Mouse (Mus musculus): ENCODE results near the gene Egf. TPM values are rescaled to one million over a fixed set of nuclear protein-coding genes. Genes with fewer than 3 reads are reported as not detected.

The Egf gene
- polyA plus RNA-seq, 1 experiment from 2014 or later, result 2.0 TPM

- Histone ChIP-seq H3K36me3 (ENCODE audit: control insufficient read depth, insufficient read depth, low read length) (no peaks in the 10 kb centered on the region), H3K9me3 (ENCODE audit: control insufficient read depth, low read depth, low read length) (no peaks in the 10 kb centered on the region), H3K27ac (ENCODE audit: low read length) (no peak overlapping the region), H3K4me3 (ENCODE audit: low read depth, low read length) (no peak overlapping the region), H3K4me2 (replicated peaks; ENCODE audit: low read depth, low read length) (no peak overlapping the region), H3K27me3 (ENCODE audit: control insufficient read depth, insufficient read depth, low read length) (no peaks in the 10 kb centered on the region), H3K9ac (replicated peaks; ENCODE audit: low read depth, low read length) (no peak overlapping the region), H3K4me1 (ENCODE audit: control insufficient read depth, insufficient read depth, low read length) (no peaks in the 10 kb centered on the region)
- 66% methylated on average over 4 of the region's 4 CpGs for WGBS
- ATAC-seq (ENCODE audit: insufficient number of reproducible peaks, insufficient read depth, low FRiP score, low read depth), result no peak
Measured at GRCm38 (mm10) chr3:129656540-129656939, 98.6 kb downstream of the Egf start.

GRCm38 (mm10) chr3:129652476-129652875 lies 102.6 kb downstream of the Egf start:
- H3K4me2 ChIP-seq (replicated peaks; ENCODE audit: low read depth, low read length), result no peak overlapping the region
- no peaks in the 10 kb centered on the region for H3K9me3 ChIP-seq (ENCODE audit: control insufficient read depth, low read depth, low read length)
- no peak for ATAC-seq (ENCODE audit: insufficient number of reproducible peaks, insufficient read depth, low FRiP score, low read depth)
- no peaks in the 10 kb centered on the region for H3K4me1 ChIP-seq (ENCODE audit: control insufficient read depth, insufficient read depth, low read length)
- H3K36me3 ChIP-seq (ENCODE audit: control insufficient read depth, insufficient read depth, low read length), result no peaks in the 10 kb centered on the region
- no peak overlapping the region for H3K27ac ChIP-seq (ENCODE audit: low read length)
- no peaks in the 10 kb centered on the region for H3K27me3 ChIP-seq (ENCODE audit: control insufficient read depth, insufficient read depth, low read length)
- WGBS, result 95% methylated on average over 4 of the region's 4 CpGs
- H3K9ac ChIP-seq (replicated peaks; ENCODE audit: low read depth, low read length), result no peak overlapping the region
- H3K4me3 ChIP-seq (ENCODE audit: low read depth, low read length), result no peak overlapping the region

GRCm38 (mm10) chr3:129651765-129652164 lies 103.4 kb downstream of the Egf start:
- no peak overlapping the region for H3K9ac ChIP-seq (replicated peaks; ENCODE audit: low read depth, low read length)
- no peak overlapping the region for H3K4me3 ChIP-seq (ENCODE audit: low read depth, low read length)

GRCm38 (mm10) chr3:129650931-129651330 lies 104.2 kb downstream of the Egf start:
- Histone ChIP-seq H3K4me1 (ENCODE audit: control insufficient read depth, insufficient read depth, low read length) (no peaks in the 10 kb centered on the region), H3K4me2 (replicated peaks; ENCODE audit: low read depth, low read length) (no peak overlapping the region), H3K27me3 (ENCODE audit: control insufficient read depth, insufficient read depth, low read length) (no peaks in the 10 kb centered on the region), H3K9me3 (ENCODE audit: control insufficient read depth, low read depth, low read length) (no peaks in the 10 kb centered on the region), H3K27ac (ENCODE audit: low read length) (no peak overlapping the region), H3K36me3 (ENCODE audit: control insufficient read depth, insufficient read depth, low read length) (no peaks in the 10 kb centered on the region), H3K9ac (replicated peaks; ENCODE audit: low read depth, low read length) (no peak overlapping the region), H3K4me3 (ENCODE audit: low read depth, low read length) (no peak overlapping the region)
- 34% methylated on average over 1 of the region's 1 CpGs for WGBS
- no peak for ATAC-seq (ENCODE audit: insufficient number of reproducible peaks, insufficient read depth, low FRiP score, low read depth)

More at GRCm38 (mm10) chr3:129651765-129652164, 103.4 kb downstream of the Egf start:
- Histone ChIP-seq H3K27me3 (ENCODE audit: control insufficient read depth, insufficient read depth, low read length) (no peaks in the 10 kb centered on the region), H3K4me2 (replicated peaks; ENCODE audit: low read depth, low read length) (no peak overlapping the region), H3K4me1 (ENCODE audit: control insufficient read depth, insufficient read depth, low read length) (no peaks in the 10 kb centered on the region), H3K9me3 (ENCODE audit: control insufficient read depth, low read depth, low read length) (no peaks in the 10 kb centered on the region), H3K36me3 (ENCODE audit: control insufficient read depth, insufficient read depth, low read length) (no peaks in the 10 kb centered on the region), H3K27ac (ENCODE audit: low read length) (no peak overlapping the region)
- WGBS, result 87% methylated on average over 8 of the region's 8 CpGs
- no peak for ATAC-seq (ENCODE audit: insufficient number of reproducible peaks, insufficient read depth, low FRiP score, low read depth)

GRCm38 (mm10) chr3:129650293-129650612 lies 104.9 kb downstream of the Egf start:
- H3K36me3 ChIP-seq (ENCODE audit: control insufficient read depth, insufficient read depth, low read length), result no peaks in the 10 kb centered on the region

GRCm38 (mm10) chr3:129649586-129650292 lies 105.4 kb downstream of the Egf start:
- Histone ChIP-seq H3K27ac (ENCODE audit: low read length) (no peak overlapping the region), H3K4me1 (ENCODE audit: control insufficient read depth, insufficient read depth, low read length) (no peaks in the 10 kb centered on the region), H3K9me3 (ENCODE audit: control insufficient read depth, low read depth, low read length) (no peaks in the 10 kb centered on the region), H3K4me3 (ENCODE audit: low read depth, low read length) (no peak overlapping the region), H3K9ac (replicated peaks; ENCODE audit: low read depth, low read length) (no peak overlapping the region), H3K27me3 (ENCODE audit: control insufficient read depth, insufficient read depth, low read length) (no peaks in the 10 kb centered on the region), H3K4me2 (replicated peaks; ENCODE audit: low read depth, low read length) (no peak overlapping the region), H3K36me3 (ENCODE audit: control insufficient read depth, insufficient read depth, low read length) (no peaks in the 10 kb centered on the region)
- ATAC-seq (ENCODE audit: insufficient number of reproducible peaks, insufficient read depth, low FRiP score, low read depth), result no peak
- whole genome bisulfite sequencing, result 66% methylated on average over 8 of the region's 8 CpGs

More at GRCm38 (mm10) chr3:129650293-129650612, 104.9 kb downstream of the Egf start:
- H3K27ac ChIP-seq (ENCODE audit: low read length), result no peak overlapping the region
- H3K4me3 ChIP-seq (ENCODE audit: low read depth, low read length), result no peak overlapping the region
- ATAC-seq (ENCODE audit: insufficient number of reproducible peaks, insufficient read depth, low FRiP score, low read depth), result no peak
- no peak overlapping the region for H3K4me2 ChIP-seq (replicated peaks; ENCODE audit: low read depth, low read length)
- H3K4me1 ChIP-seq (ENCODE audit: control insufficient read depth, insufficient read depth, low read length), result no peaks in the 10 kb centered on the region
- no peaks in the 10 kb centered on the region for H3K9me3 ChIP-seq (ENCODE audit: control insufficient read depth, low read depth, low read length)
- no peak overlapping the region for H3K9ac ChIP-seq (replicated peaks; ENCODE audit: low read depth, low read length)
- no peaks in the 10 kb centered on the region for H3K27me3 ChIP-seq (ENCODE audit: control insufficient read depth, insufficient read depth, low read length)

GRCm38 (mm10) chr3:129648598-129648997 lies 106.5 kb downstream of the Egf start:
- no peaks in the 10 kb centered on the region for H3K4me1 ChIP-seq (ENCODE audit: control insufficient read depth, insufficient read depth, low read length)
- H3K27me3 ChIP-seq (ENCODE audit: control insufficient read depth, insufficient read depth, low read length), result no peaks in the 10 kb centered on the region
- H3K4me3 ChIP-seq (ENCODE audit: low read depth, low read length), result no peak overlapping the region
- H3K36me3 ChIP-seq (ENCODE audit: control insufficient read depth, insufficient read depth, low read length), result no peaks in the 10 kb centered on the region
- H3K9ac ChIP-seq (replicated peaks; ENCODE audit: low read depth, low read length), result no peak overlapping the region
- 75% methylated on average over 5 of the region's 5 CpGs for WGBS
- no peak for ATAC-seq (ENCODE audit: insufficient number of reproducible peaks, insufficient read depth, low FRiP score, low read depth)
- H3K4me2 ChIP-seq (replicated peaks; ENCODE audit: low read depth, low read length), result no peak overlapping the region
- no peaks in the 10 kb centered on the region for H3K9me3 ChIP-seq (ENCODE audit: control insufficient read depth, low read depth, low read length)
- no peak overlapping the region for H3K27ac ChIP-seq (ENCODE audit: low read length)

GRCm38 (mm10) chr3:129647312-129647711 lies 107.8 kb downstream of the Egf start:
- no peaks in the 10 kb centered on the region for H3K36me3 ChIP-seq (ENCODE audit: control insufficient read depth, insufficient read depth, low read length)
- no peak overlapping the region for H3K4me3 ChIP-seq (ENCODE audit: low read depth, low read length)
- no peaks in the 10 kb centered on the region for H3K4me1 ChIP-seq (ENCODE audit: control insufficient read depth, insufficient read depth, low read length)
- H3K27me3 ChIP-seq (ENCODE audit: control insufficient read depth, insufficient read depth, low read length), result no peaks in the 10 kb centered on the region
- 91% methylated on average over 10 of the region's 10 CpGs for WGBS
- ATAC-seq (ENCODE audit: insufficient number of reproducible peaks, insufficient read depth, low FRiP score, low read depth), result no peak
- no peak overlapping the region for H3K9ac ChIP-seq (replicated peaks; ENCODE audit: low read depth, low read length)
- no peaks in the 10 kb centered on the region for H3K9me3 ChIP-seq (ENCODE audit: control insufficient read depth, low read depth, low read length)
- no peak overlapping the region for H3K4me2 ChIP-seq (replicated peaks; ENCODE audit: low read depth, low read length)
- H3K27ac ChIP-seq (ENCODE audit: low read length), result no peak overlapping the region

GRCm38 (mm10) chr3:129646781-129647180 lies 108.3 kb downstream of the Egf start:
- H3K27ac ChIP-seq (ENCODE audit: low read length), result no peak overlapping the region
- no peaks in the 10 kb centered on the region for H3K27me3 ChIP-seq (ENCODE audit: control insufficient read depth, insufficient read depth, low read length)
- 63% methylated on average over 5 of the region's 5 CpGs for WGBS
- H3K9ac ChIP-seq (replicated peaks; ENCODE audit: low read depth, low read length), result no peak overlapping the region
- no peak overlapping the region for H3K4me3 ChIP-seq (ENCODE audit: low read depth, low read length)
- no peaks in the 10 kb centered on the region for H3K9me3 ChIP-seq (ENCODE audit: control insufficient read depth, low read depth, low read length)
- H3K36me3 ChIP-seq (ENCODE audit: control insufficient read depth, insufficient read depth, low read length), result no peaks in the 10 kb centered on the region
- no peak for ATAC-seq (ENCODE audit: insufficient number of reproducible peaks, insufficient read depth, low FRiP score, low read depth)
- H3K4me2 ChIP-seq (replicated peaks; ENCODE audit: low read depth, low read length), result no peak overlapping the region
- no peaks in the 10 kb centered on the region for H3K4me1 ChIP-seq (ENCODE audit: control insufficient read depth, insufficient read depth, low read length)
